Mouse (Mus musculus): Measurements from ENCODE around the gene Dlg5. TPM values are rescaled to one million over a fixed set of nuclear protein-coding genes. Genes with fewer than 3 reads are reported as not detected.
A peak's percentile ranks its signal among the peaks of the same experiment; 100 is the strongest.

Gene Dlg5
- total and polyA plus RNA-seq, 2 experiments from 2014 or later, result 13.4 to 51.2 TPM

GRCm38 (mm10) chr14:24164721-24165367 lies 80.9 kb downstream of the Dlg5 start:
- DNase-seq (ENCODE audit: low spot score) (no peak), ATAC-seq (no peak)
- TF ChIP-seq CTCF (IDR thresholded peaks at IDR 0.05; ENCODE audit: low read depth), result no peak
- Histone ChIP-seq H3K9me3 (ENCODE audit: low read length) (no peaks in the 10 kb centered on the region), H3K4me2 (ENCODE audit: low read depth, low read length) (no peak overlapping the region), H3K27ac (no peak overlapping the region), H3K36me3 (ENCODE audit: insufficient read depth, low read length) (peaks cover 47% of the 10 kb centered on the region; the same call in 1 of the 2 replicates), H3K9ac (replicated peaks; ENCODE audit: low read length) (no peak overlapping the region), H3K4me3 (ENCODE audit: low read length) (no peak overlapping the region), H3K27me3 (ENCODE audit: insufficient read depth, low read length) (no peaks in the 10 kb centered on the region), H3K4me1 (ENCODE audit: insufficient read depth, low read length) (no peaks in the 10 kb centered on the region)
- 89% methylated on average over 8 of the region's 8 CpGs for WGBS

GRCm38 (mm10) chr14:24162856-24163255 lies 82.9 kb downstream of the Dlg5 start:
- Histone ChIP-seq H3K4me3 (ENCODE audit: low read length) (no peak overlapping the region), H3K9ac (replicated peaks; ENCODE audit: low read length) (no peak overlapping the region), H3K36me3 (ENCODE audit: insufficient read depth, low read length) (peaks cover 47% of the 10 kb centered on the region), H3K4me2 (ENCODE audit: low read depth, low read length) (no peak overlapping the region), H3K27me3 (ENCODE audit: insufficient read depth, low read length) (no peaks in the 10 kb centered on the region), H3K9me3 (ENCODE audit: low read length) (no peaks in the 10 kb centered on the region), H3K27ac (no peak overlapping the region), H3K4me1 (ENCODE audit: insufficient read depth, low read length) (no peaks in the 10 kb centered on the region)
- no peak for TF ChIP-seq CTCF (IDR thresholded peaks at IDR 0.05; ENCODE audit: low read depth)
- WGBS, result 92% methylated on average over 10 of the region's 10 CpGs
- DNase-seq (ENCODE audit: low spot score) (no peak), ATAC-seq (no peak)

DNA sequence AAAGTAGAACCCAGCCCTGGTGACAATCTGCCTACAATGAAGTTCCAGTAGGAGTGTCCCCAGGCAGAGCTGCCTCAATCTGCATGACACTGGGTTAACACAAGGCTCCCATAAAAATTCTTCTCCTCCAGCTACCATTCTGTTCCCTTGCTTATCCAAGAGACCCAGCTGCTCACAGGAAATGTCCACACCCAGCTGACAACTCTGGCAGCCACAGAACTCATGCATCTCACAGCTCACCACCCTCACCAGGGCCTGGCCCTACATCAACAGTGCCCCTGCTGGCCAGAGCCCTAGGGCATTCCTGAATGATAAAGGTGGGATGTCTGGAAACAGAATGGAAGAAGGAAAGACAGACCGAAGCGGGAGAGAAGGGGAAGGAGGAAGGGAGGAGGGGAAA lies 96.8 kb downstream of the Dlg5 start:
- no peak overlapping the region for H3K4me2 ChIP-seq (ENCODE audit: low read depth, low read length)
- no peak overlapping the region for H3K4me3 ChIP-seq (ENCODE audit: low read length)
- H3K9ac ChIP-seq (replicated peaks; ENCODE audit: low read length), result no peak overlapping the region
- no peak for ATAC-seq
- H3K4me1 ChIP-seq (ENCODE audit: insufficient read depth, low read length), result no peaks in the 10 kb centered on the region
- DNase-seq (ENCODE audit: low spot score), result no peak
- TF ChIP-seq CTCF (IDR thresholded peaks at IDR 0.05; ENCODE audit: low read depth), result peak; percentile 36
- 78% methylated on average over 2 of the region's 2 CpGs for WGBS
- peaks cover 68% of the 10 kb centered on the region for H3K36me3 ChIP-seq (ENCODE audit: insufficient read depth, low read length)
- H3K9me3 ChIP-seq (ENCODE audit: low read length), result no peaks in the 10 kb centered on the region
- H3K27ac ChIP-seq, result no peak overlapping the region
- H3K27me3 ChIP-seq (ENCODE audit: insufficient read depth, low read length), result no peaks in the 10 kb centered on the region

DNA sequence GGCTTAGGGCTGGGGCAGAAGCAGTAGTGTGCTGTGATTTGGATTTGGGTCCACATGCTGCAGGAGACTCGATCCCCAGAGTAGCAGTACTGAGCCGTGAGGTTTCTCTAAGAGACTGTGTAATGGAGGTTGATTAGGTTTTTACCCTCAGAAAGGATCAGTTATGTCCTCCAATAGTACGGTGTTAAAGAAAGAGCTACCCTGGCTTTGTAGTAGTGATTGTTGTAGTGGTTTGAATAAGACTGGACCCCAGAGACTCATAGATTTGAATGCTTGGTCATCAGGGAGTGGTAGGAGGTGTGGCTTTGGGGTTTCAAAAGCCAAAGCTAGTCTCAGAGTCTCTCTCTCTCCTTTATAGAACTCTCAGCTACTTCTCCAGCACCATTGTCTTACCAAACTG lies 100.9 kb downstream of the Dlg5 start:
- ATAC-seq, result no peak

DNA sequence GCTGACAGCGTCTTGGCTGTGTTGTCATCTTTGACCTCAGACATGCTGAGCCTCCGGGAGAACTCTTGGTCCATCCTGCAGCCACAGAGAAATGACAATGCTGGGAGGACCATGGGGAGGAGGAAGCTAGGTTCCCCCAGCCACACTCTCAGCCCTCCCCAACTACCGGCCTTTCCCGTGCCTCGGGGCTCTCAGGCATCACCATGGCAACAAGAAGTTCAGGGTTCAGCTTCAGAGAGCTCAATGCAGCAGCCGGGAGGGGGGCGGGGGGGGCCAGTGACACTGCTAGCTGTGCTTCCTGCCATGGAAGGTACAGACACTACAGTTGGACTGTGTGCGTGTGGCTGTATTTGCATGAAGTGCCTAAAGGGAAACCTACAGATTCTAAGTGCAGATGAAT lies 101.3 kb downstream of the Dlg5 start:
- 22% methylated on average over 8 of the region's 8 CpGs for WGBS
- no peak for TF ChIP-seq CTCF (IDR thresholded peaks at IDR 0.05; ENCODE audit: low read depth)
- Histone ChIP-seq H3K9me3 (ENCODE audit: low read length) (no peaks in the 10 kb centered on the region), H3K4me3 (ENCODE audit: low read length) (no peak overlapping the region), H3K27me3 (ENCODE audit: insufficient read depth, low read length) (no peaks in the 10 kb centered on the region), H3K9ac (replicated peaks; ENCODE audit: low read length) (no peak overlapping the region), H3K4me2 (ENCODE audit: low read depth, low read length) (no peak overlapping the region), H3K36me3 (ENCODE audit: insufficient read depth, low read length) (peaks cover 51% of the 10 kb centered on the region), H3K4me1 (ENCODE audit: insufficient read depth, low read length) (no peaks in the 10 kb centered on the region), H3K27ac (no peak overlapping the region)
- DNase-seq (ENCODE audit: low spot score) (peak; percentile 49), ATAC-seq (peak; percentile 56; the same call in 1 of the 2 replicates)

More for the DNA sequence above, 100.9 kb downstream of the Dlg5 start:
- Histone ChIP-seq H3K9ac (replicated peaks; ENCODE audit: low read length) (no peak overlapping the region), H3K4me3 (ENCODE audit: low read length) (no peak overlapping the region), H3K27ac (no peak overlapping the region), H3K4me2 (ENCODE audit: low read depth, low read length) (no peak overlapping the region), H3K4me1 (ENCODE audit: insufficient read depth, low read length) (no peaks in the 10 kb centered on the region), H3K9me3 (ENCODE audit: low read length) (no peaks in the 10 kb centered on the region), H3K27me3 (ENCODE audit: insufficient read depth, low read length) (no peaks in the 10 kb centered on the region), H3K36me3 (ENCODE audit: insufficient read depth, low read length) (peaks cover 55% of the 10 kb centered on the region)
- DNase-seq (ENCODE audit: low spot score), result no peak
- 50% methylated on average over 3 of the region's 3 CpGs for WGBS
- TF ChIP-seq CTCF (IDR thresholded peaks at IDR 0.05; ENCODE audit: low read depth), result no peak

- Histone ChIP-seq H3K4me2 (ENCODE audit: low read depth, low read length) (no peak overlapping the region), H3K27me3 (ENCODE audit: insufficient read depth, low read length) (no peaks in the 10 kb centered on the region), H3K9me3 (ENCODE audit: low read length) (no peaks in the 10 kb centered on the region), H3K27ac (no peak overlapping the region), H3K36me3 (ENCODE audit: insufficient read depth, low read length) (peaks cover 50% of the 10 kb centered on the region), H3K4me3 (ENCODE audit: low read length) (no peak overlapping the region), H3K9ac (replicated peaks; ENCODE audit: low read length) (no peak overlapping the region), H3K4me1 (ENCODE audit: insufficient read depth, low read length) (no peaks in the 10 kb centered on the region)
- TF ChIP-seq CTCF (IDR thresholded peaks at IDR 0.05; ENCODE audit: low read depth), result no peak
- 83% methylated on average over 3 of the region's 3 CpGs for WGBS
- DNase-seq (ENCODE audit: low spot score) (no peak), ATAC-seq (no peak)
Measured at GRCm38 (mm10) chr14:24142926-24143430, 102.7 kb downstream of the Dlg5 start.

DNA sequence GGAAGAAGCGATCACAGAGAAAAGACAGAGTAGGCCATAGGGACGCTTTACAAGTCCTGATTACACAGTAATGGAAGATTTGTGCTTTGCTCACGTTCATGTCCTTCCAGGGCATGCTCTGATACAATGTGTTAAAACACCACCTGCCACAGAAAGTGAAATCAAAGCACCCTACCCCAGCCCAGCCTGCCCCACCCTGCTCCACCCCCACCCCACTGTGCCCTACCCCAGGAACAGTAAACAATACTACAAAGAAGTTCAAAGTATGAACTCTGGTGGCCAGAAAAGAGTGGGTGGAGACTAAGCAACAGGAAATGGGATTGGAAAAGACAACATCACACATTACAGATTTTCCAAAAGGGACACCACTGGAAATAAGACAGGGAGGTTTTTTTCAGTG lies 104.0 kb downstream of the Dlg5 start:
- no peak overlapping the region for H3K9ac ChIP-seq (replicated peaks; ENCODE audit: low read length)
- no peak overlapping the region for H3K27ac ChIP-seq
- DNase-seq (ENCODE audit: low spot score) (no peak), ATAC-seq (no peak)
- H3K9me3 ChIP-seq (ENCODE audit: low read length), result no peaks in the 10 kb centered on the region
- WGBS, result 82% methylated on average over 3 of the region's 3 CpGs
- H3K4me2 ChIP-seq (ENCODE audit: low read depth, low read length), result no peak overlapping the region
- no peak for TF ChIP-seq CTCF (IDR thresholded peaks at IDR 0.05; ENCODE audit: low read depth)
- H3K27me3 ChIP-seq (ENCODE audit: insufficient read depth, low read length), result no peaks in the 10 kb centered on the region
- peaks cover 48% of the 10 kb centered on the region for H3K36me3 ChIP-seq (ENCODE audit: insufficient read depth, low read length)
- no peak overlapping the region for H3K4me3 ChIP-seq (ENCODE audit: low read length)
- no peaks in the 10 kb centered on the region for H3K4me1 ChIP-seq (ENCODE audit: insufficient read depth, low read length)
